Mouse (Mus musculus): ENCODE measurements at regions not wholly inside any gene's neighbourhood (a gene's known extent, or its start where the extent isn't known, plus 50 kb on each side); places are given as distances from the start of the nearest gene placed in this dataset.

- no peak for TF ChIP-seq POLR2A (IDR thresholded peaks at IDR 0.05; ENCODE audit: borderline replicate concordance, insufficient read depth, low read length)
- TF ChIP-seq CTCF (IDR thresholded peaks at IDR 0.05; ENCODE audit: borderline replicate concordance, insufficient read depth, low read depth, low read length), result no peak
These were observed 115.2 kb upstream of the Alk start for GRCm38 (mm10) chr17:72719618-72720017.

Measured in cerebellum, adult 2 months (tissue).